Mouse (Mus musculus): ENCODE results near the gene Epha4. TPM values are rescaled to one million over a fixed set of nuclear protein-coding genes. Genes with fewer than 3 reads are reported as not detected.

Epha4 gene
- polyA plus RNA-seq, 1 experiment: not detected

DNA sequence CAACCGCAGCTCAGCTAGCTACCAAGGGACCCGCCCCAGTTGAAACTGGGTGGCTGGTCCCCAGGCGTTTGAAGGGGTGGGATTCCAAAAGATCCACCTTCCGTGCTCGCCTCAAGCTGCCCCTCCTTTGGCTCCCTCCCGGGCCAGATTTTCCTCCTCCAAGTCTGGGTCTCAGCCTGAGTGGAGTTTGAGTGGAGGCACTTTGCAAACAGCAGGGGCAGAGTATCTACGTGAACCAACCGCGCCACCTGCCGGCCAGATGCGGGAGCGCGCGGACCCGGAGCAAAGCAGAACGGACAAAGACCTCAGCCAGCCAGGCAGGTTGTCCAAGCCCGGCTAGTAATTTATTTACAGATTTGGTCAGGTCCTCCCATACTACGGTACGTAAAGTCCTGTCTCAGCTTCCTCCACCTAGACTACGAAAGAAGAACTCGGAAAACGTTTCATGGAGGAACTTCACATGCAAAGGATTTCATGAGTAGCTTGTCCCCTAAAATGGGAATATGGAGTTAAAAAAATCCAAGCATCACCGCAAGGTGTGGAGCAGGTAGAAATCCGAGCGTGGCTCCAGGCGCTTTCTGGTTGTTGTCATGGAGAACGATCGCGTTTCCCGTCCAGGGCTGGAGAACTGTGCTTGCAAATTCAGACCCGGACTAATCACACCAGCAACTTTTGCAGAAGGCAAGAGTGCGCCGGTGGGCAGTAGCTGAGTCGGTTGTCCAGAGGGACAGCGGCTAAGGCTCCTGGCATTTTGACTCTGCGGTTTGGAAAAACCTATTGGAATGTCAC lies 1.5 kb upstream of the Epha4 start:
- TF ChIP-seq GATA1 (IDR thresholded peaks at IDR 0.05; ENCODE audit: low read length): no peak

DNA sequence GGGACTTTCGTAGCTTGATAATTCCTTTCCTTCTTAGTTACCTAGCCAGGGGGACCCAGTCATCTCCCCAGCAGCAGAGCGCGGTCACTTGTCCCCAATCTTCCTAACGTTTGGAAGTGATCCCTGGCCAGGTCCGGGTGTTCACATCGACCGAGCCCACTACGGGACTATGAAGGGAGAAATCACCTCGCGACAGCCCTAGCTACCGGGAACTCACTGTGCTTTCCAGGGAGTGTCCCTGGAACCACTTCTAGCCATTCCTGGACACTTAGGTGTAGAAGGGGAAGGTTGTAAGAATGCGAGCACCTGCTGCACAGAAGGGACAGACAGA lies 728 bp upstream of the Epha4 start:
- TF ChIP-seq GATA1 (IDR thresholded peaks at IDR 0.05; ENCODE audit: low read length): no peak

DNA sequence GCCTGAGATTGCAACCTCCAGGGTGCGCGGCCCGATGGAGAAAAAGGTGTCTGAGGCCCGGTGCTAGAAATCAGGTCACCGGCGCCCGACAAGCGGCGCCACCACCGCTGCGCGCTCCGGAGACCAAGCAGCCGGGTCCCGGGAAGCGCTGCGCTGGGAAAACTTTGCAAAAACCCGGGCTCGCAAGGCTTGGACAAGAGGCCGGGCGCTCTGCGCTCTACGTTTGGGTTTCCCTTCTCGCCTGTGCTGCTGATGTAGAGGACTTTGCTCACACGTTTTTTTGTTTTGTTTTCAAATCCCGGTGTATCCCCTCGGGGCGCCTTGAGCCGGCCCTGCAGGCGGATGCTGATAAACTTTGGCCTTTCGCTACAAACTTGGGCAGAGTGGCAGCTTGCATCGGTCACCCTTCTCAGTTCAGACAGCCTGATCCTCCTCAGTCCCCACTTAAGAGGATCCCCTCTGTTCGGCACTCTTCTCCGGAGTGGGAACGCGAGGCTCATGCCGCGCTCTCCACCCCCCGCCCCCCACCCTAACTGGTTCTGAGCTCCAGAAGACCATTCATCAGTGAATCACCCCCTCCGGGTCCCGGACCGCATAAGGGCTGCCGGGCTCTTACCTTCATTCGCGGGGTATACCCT lies 444 bp downstream of the Epha4 start:
- no peak for TF ChIP-seq GATA1 (IDR thresholded peaks at IDR 0.05; ENCODE audit: low read length)

DNA sequence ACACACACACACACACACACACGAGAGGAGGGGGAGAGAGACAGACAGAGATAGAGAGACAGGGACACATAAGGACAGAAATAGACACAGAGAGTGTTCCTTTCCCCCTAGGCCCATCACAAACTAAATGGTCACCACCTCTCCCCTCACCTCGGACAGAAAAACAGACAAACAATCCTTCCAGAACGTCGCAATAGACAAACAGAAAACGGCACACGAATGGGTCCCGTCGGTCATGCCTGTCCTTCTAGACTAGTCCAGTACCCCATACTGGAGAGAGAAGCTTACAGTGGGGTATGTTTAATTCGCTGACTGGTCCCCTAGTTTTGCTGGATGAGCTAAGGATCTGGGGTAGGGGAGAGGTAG lies 946 bp downstream of the Epha4 start:
- TF ChIP-seq GATA1 (IDR thresholded peaks at IDR 0.05; ENCODE audit: low read length): no peak

DNA sequence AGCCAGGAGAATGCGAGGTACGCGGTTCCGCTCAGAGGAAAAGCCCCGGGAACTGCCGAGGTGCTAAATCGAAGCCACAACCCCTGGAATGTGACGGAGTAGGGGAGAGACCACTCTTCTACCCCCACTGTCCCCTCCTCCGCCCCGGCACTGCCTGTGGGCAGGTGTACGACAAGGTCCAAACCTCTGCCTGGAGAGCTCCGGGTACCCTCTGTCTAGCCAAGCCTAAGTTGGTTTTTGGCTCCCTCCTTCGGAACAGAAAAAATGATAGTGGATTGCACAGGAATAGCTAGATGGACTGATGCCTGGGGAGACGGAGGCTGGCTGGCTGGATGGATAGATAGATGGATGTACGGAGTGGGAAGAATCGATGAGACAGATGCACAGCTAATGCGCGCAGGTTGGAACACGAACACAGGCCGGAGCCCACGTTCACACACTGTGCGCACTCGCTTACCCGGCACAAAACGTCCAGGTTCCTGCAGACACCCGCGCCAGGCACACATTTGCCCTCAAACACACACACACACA lies 1.4 kb downstream of the Epha4 start:
- TF ChIP-seq GATA1 (IDR thresholded peaks at IDR 0.05; ENCODE audit: low read length): no peak

DNA sequence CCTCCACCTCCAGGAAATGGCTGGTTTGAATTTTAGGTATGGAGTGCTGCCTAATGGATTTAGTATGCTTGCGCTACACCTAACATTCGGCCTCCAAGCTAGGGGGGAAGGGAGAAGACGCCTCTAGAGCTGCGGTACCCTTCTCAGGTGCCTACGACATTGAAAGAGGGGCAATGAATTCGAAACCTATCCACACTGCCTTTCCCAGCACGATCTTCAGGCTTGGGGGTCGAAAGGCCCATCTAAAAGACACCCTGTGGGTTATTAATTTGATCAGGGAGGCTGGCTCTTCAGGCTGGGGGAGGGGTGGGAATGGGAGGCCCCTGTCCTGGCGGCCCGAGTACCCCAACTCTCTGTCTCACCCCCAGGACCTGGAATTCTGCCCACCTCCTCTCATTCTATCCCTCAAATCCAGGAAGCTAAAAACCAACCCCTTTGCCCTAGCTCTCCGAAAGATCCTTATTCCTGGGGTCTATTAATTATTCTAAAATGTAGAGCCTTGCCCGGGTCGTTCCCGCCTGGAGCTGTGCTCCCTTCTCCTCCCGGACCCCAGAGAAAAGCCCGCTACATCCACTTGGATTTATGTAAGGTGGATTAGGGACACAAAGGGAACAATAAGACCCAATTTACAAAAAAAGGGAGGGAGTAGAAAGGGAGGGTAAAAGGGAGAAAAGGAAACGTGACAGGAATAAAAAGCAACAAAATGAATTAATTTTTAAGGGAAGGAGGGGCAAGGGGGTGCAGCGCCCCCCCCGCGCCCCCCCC lies 2.3 kb downstream of the Epha4 start:
- no peak for TF ChIP-seq GATA1 (IDR thresholded peaks at IDR 0.05; ENCODE audit: low read length)

DNA sequence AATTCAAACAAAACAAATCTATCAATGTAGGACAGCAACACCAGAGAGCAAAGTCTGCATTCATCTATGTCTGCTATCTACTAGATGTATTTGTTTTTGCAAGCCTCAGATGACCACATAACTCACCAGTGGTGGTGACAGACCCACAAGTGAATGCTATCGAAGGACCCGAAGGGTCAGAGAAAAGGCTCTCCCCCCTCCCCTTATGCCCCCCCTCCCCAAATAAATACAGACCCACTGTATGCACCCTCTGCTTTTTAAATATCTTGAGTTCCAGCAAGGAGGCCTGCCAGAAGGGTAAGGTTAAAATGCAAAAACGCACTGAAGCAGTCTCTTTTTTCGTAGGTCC lies 2.9 kb downstream of the Epha4 start:
- no peak for TF ChIP-seq GATA1 (IDR thresholded peaks at IDR 0.05; ENCODE audit: low read length)

DNA sequence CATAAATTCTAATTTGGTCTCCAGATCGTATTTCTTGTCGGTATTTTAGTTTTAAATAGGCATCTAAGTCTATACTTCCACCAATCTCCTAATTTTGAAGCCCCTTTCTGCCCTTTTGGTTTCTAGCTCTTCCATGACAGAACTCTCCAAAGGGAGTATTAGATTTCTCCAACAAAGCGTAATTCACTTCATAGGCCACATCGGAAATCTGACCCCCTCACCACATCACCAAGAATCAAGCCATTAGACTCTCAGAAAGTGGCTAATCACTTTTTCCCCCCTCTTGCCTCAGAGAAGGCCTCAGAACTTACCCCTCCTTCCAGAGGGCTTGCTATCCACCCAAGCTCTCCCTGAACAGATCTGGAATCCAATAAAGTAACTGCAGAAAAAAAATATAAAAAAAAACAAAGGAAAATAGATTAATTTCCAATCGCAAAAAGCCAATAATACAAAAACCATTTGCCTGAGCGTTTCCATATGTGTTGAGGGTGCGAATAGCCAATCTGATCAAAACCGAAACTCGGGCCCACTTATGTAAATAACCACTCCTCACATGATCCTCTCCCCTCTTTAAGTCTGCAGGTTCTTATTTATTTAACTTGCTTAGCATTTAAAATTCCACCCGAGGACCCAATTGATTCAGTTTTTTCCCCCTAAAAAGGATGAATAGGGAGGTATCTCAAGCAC lies 3.4 kb downstream of the Epha4 start:
- no peak for TF ChIP-seq GATA1 (IDR thresholded peaks at IDR 0.05; ENCODE audit: low read length)

DNA sequence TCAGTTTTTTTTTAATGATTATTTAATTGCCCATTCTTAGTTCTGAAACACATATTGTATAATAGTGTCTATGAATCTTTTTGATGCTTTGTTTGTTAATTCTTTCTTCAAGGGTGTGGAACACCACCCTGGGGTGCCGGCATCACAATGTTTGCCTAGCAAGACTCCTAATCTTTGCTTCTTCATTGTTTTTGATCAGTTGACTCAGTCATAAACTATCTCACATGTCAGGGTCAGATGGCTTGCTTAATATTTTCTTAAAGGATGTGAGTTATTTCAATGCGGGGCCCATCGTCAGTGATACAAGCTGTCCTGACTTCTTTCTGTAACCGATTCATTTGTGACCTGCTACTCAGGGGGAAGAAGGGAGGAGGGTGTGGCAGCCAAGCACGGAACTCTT lies 4.3 kb downstream of the Epha4 start:
- no peak for TF ChIP-seq GATA1 (IDR thresholded peaks at IDR 0.05; ENCODE audit: low read length)

DNA sequence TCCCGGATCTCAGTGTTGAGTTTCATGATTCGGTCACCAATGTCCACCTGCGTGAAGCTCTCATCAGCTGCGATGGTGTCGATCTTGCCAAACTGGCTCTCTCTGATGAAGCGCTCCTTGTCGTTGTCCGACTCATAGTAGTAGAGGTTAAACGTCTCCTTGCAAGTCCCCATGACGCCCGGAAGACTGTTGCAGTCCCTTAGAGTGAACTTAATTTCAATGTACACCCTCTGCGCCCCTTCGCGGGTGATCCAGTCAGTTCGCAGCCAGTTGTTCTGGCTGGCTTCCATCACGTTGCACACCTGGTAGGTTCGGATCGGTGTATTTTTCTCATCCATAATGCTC lies 8.1 kb downstream of the Epha4 start:
- no peak for TF ChIP-seq GATA1 (IDR thresholded peaks at IDR 0.05; ENCODE audit: low read length)

DNA sequence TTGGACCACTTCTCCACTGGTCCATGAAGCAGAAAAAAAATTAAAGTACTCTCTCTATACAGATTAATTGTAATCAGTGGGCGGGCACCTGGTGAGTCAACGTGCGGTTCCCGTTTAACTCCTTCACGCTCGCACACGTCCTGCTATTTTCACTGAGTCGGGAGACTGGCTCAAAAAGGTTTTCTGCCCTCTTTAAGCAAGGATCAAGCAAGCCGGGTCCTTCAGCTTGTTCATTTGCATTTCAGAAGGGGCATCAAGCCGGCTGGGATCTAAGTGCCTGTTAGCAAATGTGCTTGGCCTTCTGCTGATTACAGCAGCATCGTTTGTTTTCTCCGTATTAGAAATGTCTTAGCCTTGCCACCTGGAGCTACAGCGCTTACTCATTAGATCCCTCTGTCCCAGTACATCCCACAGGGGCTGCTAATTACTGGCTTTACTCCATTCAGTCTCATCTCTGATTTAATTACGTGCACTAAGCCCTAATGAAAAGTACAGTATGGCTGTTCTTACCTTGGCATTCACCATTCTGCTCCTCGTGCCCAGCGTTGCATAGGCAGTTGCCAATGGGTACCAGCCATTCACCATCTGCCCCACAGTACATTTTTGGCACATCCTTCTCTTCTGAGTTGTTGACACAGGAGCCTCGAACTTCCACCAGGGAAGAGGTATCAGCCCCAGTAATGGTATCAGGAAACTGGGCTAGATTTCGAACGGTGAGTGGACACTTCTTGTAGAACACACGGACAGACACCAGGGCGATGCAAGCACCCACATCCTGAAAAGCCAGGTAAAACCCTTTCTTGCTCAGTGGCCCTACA lies 8.6 kb downstream of the Epha4 start:
- TF ChIP-seq GATA1 (IDR thresholded peaks at IDR 0.05; ENCODE audit: low read length): no peak

DNA sequence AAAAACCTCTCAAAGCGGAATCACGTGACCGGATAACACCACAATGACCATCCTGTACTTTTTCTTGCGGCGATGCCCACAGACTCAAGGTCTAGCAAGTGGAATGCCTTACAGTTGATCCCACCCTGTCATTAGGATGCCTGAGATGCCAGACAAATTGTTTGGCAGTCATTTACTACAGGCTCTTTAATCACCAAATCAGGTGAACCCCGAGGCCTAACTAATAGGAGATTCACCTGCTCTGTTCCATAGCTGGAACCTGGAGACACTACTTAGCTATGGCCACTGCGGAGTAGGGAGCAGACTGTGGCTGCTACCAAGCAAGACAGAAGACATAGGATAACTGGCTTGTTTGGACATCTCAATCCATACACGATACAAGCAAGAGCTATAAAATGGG lies 9.6 kb downstream of the Epha4 start:
- TF ChIP-seq GATA1 (IDR thresholded peaks at IDR 0.05; ENCODE audit: low read length): no peak

DNA sequence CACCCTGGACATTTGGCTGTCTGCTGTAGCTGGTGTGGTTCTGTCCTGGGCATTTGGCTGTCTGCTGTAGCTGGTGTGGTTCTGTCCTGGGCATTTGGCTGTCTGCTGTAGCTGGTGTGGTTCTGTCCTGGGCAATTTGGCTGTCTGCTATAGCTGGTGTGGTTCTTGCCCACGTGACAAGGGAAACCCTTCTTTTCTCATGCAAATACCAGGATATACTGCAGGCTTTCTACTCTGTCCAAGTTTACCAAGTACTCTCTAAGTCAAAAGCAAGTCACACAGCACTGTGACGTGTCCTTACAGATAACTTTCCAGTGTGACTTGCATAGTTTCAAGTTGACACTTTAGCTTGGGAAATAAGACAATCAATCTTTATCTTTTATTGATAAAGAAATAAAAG lies 10.1 kb downstream of the Epha4 start:
- TF ChIP-seq GATA1 (IDR thresholded peaks at IDR 0.05; ENCODE audit: low read length): no peak

DNA sequence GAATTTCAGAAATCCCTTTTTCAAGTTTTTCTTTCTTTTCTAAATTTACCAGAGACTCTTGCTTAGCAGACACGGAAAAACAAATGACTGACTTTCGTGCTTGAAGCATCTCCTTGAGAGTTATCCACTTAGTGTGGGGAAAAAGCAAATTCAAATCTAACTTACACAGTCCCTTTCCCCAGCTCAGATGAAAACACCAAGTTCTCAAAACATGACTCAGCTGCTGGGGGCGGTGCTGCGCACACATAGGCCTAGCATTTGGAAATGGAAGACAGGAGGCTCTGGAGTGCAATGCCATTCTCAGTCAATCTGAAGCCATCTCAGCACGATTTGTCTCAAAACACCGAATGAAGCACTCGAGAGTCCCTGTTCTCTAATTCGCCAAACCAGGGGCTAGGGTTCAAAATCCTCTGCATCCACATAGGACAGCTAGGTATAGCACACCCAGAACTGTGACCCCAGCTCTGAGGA lies 11.1 kb downstream of the Epha4 start:
- TF ChIP-seq GATA1 (IDR thresholded peaks at IDR 0.05; ENCODE audit: low read length): no peak

DNA sequence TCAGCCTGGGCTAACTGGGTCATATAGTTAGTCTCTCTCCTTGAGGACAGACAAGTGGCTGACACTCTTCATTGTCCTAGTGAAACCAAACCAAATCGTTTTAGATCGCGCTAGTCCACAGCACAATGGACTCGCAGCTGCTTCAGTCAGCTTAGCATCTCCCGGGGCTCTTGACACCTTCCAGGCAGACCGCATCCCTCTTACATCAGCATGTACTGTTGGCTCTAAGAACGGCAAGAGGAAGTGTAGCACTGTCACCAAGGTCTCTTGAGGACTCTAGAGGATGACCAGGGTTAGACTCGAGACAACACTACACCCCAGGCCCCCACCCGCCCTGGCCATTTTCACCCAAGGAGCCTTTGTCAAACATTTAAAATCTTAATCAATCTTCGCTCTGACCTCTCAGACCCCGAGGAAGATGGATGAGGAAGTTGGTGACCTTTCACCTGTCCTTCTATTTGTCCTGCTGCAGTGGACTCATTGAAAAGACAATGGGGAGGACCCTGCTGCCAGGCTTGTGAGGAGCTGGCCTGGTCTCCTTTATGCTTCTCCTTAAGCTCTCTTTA lies 12.3 kb downstream of the Epha4 start:
- no peak for TF ChIP-seq GATA1 (IDR thresholded peaks at IDR 0.05; ENCODE audit: low read length)

Measured in G1E-ER4 (cell line).